Mouse (Mus musculus) spleen, adult 2 months (tissue): ENCODE results near the gene Sfxn2.

Experiments
- CTCF ChIP-seq: fragments of 200-500 bp; IDR thresholded peaks from 2 replicates; pipeline ENCODE4 v1.5.1; 2011; ENCODE audit warnings: mild to moderate bottlenecking, inconsistent platforms; ENCODE audit not compliant: insufficient read depth, insufficient read length, insufficient replicate concordance; ENCODE audit errors: extremely low read depth
- POLR2A ChIP-seq: fragments of 200-500 bp; IDR thresholded peaks from 2 replicates; pipeline ENCODE4 v1.6.1; 2011; ENCODE audit warnings: low read depth, low read length, inconsistent platforms

DNA sequence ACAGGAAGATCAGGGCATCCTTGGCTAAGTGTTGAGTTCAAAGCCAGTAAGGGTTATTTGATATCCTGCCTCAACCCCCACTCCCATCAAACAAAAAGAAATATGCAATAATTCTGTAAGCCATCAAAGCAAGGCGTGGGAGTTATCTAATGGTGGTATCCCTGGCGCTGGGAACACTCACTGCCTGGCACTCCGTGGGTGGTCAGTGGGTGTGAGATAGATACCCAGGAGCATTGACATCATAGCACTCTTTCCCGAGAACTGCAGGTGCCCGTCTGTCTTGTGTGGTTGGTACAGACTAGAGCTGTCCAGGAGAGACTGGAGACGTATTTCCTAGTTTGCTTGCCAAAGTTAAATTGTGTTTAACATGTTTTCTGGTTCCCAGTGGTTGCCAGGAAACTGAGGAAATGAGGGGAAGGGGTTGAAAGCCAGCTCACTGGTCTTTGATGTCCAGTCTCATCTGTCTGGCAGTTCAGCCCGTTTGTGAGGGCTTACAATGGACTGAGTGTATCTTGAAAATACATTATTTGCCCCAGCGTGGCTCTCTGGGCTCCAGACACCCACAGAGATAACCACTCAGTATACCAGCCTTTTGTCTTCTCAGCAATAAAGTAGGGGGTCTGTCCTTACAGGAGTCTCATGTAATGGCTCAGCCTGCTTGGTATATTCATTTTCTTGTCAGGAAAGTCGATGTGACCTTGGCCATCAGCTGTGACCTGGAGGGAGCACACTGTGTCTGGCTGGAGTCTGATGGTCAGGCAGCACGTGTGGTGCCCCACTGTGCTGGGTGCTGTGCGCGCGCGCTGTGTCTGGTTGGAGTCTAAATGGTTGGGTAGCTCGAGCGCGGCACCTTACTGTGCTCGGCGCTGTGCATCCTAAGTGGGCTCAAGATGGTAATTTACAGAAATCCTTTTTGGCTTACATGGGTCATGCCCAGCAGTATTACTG lies 48.3 kb downstream of the Sfxn2 start:
- TF ChIP-seq POLR2A (no peak), CTCF (no peak)
